Mouse (Mus musculus): ENCODE results near the gene Haus6. TPM values are rescaled to one million over a fixed set of nuclear protein-coding genes. Genes with fewer than 3 reads are reported as not detected.

The Haus6 gene
- polyA plus RNA-seq, 1 experiment from 2014 or later = 27.8 TPM

- DNase-seq (ENCODE audit: low spot score) = no peak
- Histone ChIP-seq H3K9me3 (ENCODE audit: control insufficient read depth, low read length) (no peaks in the 10 kb centered on the region), H3K9ac (ENCODE audit: low read depth, low read length) (no peak overlapping the region), H3K4me1 (replicated peaks; ENCODE audit: control insufficient read depth, insufficient read depth, low read length) (no peaks in the 10 kb centered on the region), H3K4me2 (no peak overlapping the region), H3K36me3 (ENCODE audit: control insufficient read depth, insufficient read depth, low read length) (no peaks in the 10 kb centered on the region), H3K27ac (ENCODE audit: low read depth, low read length) (no peak overlapping the region), H3K4me3 (ENCODE audit: low read depth, low read length) (no peak overlapping the region), H3K27me3 (replicated peaks; ENCODE audit: control insufficient read depth, insufficient read depth, low read length) (no peaks in the 10 kb centered on the region)
- ATAC-seq (replicated peaks; ENCODE audit: low FRiP score) = no peak
- 86% methylated on average over 8 of the region's 8 CpGs for WGBS
These were observed 78.3 kb downstream of the Haus6 start for GRCm38 (mm10) chr4:86533406-86534090.

- DNase-seq (ENCODE audit: low spot score) (no peak), ATAC-seq (replicated peaks; ENCODE audit: low FRiP score) (no peak)
- Histone ChIP-seq H3K9ac (ENCODE audit: low read depth, low read length) (no peak overlapping the region), H3K9me3 (ENCODE audit: control insufficient read depth, low read length) (no peaks in the 10 kb centered on the region), H3K27me3 (replicated peaks; ENCODE audit: control insufficient read depth, insufficient read depth, low read length) (no peaks in the 10 kb centered on the region), H3K36me3 (ENCODE audit: control insufficient read depth, insufficient read depth, low read length) (no peaks in the 10 kb centered on the region), H3K27ac (ENCODE audit: low read depth, low read length) (no peak overlapping the region), H3K4me1 (replicated peaks; ENCODE audit: control insufficient read depth, insufficient read depth, low read length) (no peaks in the 10 kb centered on the region), H3K4me2 (no peak overlapping the region), H3K4me3 (ENCODE audit: low read depth, low read length) (no peak overlapping the region)
- 73% methylated on average over 6 of the region's 6 CpGs for WGBS
These were observed 82.7 kb downstream of the Haus6 start for GRCm38 (mm10) chr4:86529161-86529560.

Other genes with a start within 250 kb of the Haus6 start
- not detected in 2 replicates for gene Saxo1, start 53.7 kb downstream of the Haus6 start, polyA plus RNA-seq (2014; fragmentation: Nextera tagmentation; extraction: Ambion mirVana)
- 62.2 and 63.9 TPM in 2 replicates for gene Rraga, start 36.4 kb downstream of the Haus6 start, polyA plus RNA-seq (2014; fragmentation: Nextera tagmentation; extraction: Ambion mirVana)
- gene Plin2, start 58.0 kb upstream of the Haus6 start, polyA plus RNA-seq (2014; fragmentation: Nextera tagmentation; extraction: Ambion mirVana) = 161 and 169 TPM in 2 replicates
- gene Dennd4c, start 136.5 kb upstream of the Haus6 start, polyA plus RNA-seq (2014; fragmentation: Nextera tagmentation; extraction: Ambion mirVana) = 5.8 and 7.0 TPM in 2 replicates
- 1,053 and 1,060 TPM in 2 replicates for gene Rps6, start 245.4 kb upstream of the Haus6 start, polyA plus RNA-seq (2014; fragmentation: Nextera tagmentation; extraction: Ambion mirVana)

All from liver, embryonic 11.5 days (tissue).